Mouse (Mus musculus) small intestine, adult 2 months (tissue): Measurements from ENCODE around the gene Atp5l. TPM values are rescaled to one million over a fixed set of nuclear protein-coding genes. Genes with fewer than 3 reads are reported as not detected.

Experiments used
- H3K27ac ChIP-seq: fragments of 200-500 bp; 2 replicates; pipeline ENCODE4 v1.5.1; 2012; ENCODE audit warnings: low read depth, low read length, control low read depth, inconsistent platforms; ENCODE audit not compliant: insufficient read depth
- H3K27me3 ChIP-seq: fragments of 200-500 bp; 2 replicates; pipeline ENCODE4 v1.6.1; 2012; ENCODE audit warnings: mild to moderate bottlenecking, moderate library complexity, low read length, inconsistent platforms; ENCODE audit not compliant: control insufficient read depth, insufficient read depth
- H3K36me3 ChIP-seq: fragments of 200-500 bp; 2 replicates; pipeline ENCODE4 v1.6.1; 2012; ENCODE audit warnings: mild to moderate bottlenecking, low read length, control low read depth, inconsistent platforms; ENCODE audit not compliant: control insufficient read depth, insufficient read depth
- H3K4me1 ChIP-seq: fragments of 200-500 bp; 2 replicates; pipeline ENCODE4 v1.6.1; 2012; ENCODE audit warnings: low read length, inconsistent platforms, mixed read lengths; ENCODE audit not compliant: control insufficient read depth, insufficient read depth, insufficient read length
- H3K4me3 ChIP-seq: fragments of 200-500 bp; 2 replicates; pipeline ENCODE4 v1.5.1; 2012; ENCODE audit warnings: low read depth, mild to moderate bottlenecking, control low read depth, inconsistent platforms, low read length, moderate library complexity
- CTCF ChIP-seq: fragments of 200-500 bp; IDR thresholded peaks from 2 replicates; pipeline ENCODE4 v1.5.1; 2012; ENCODE audit warnings: low read depth, mild to moderate bottlenecking, control low read depth, inconsistent platforms, low read length, moderate library complexity, mixed read lengths; ENCODE audit not compliant: insufficient replicate concordance, insufficient read length; ENCODE audit errors: extremely low read depth
- POLR2A ChIP-seq: fragments of 200-500 bp; IDR thresholded peaks from 2 replicates; pipeline ENCODE4 v1.6.1; 2012; ENCODE audit warnings: low read depth, mild to moderate bottlenecking, control low read depth, inconsistent platforms, low read length, moderate library complexity
- WGBS: fragments of 180-500 bp; shearing (Covaris S2); methylation state at CpG from one replicate; pipeline ENCODE4 v1.1.7; 2018; 5-methylcytosine and 5-hydroxymethylcytosine counted together
- polyA plus RNA-seq: library from polyadenylated mRNA; depleted of rRNA; stranded (reverse); fragments of >200 nt; gene quantifications from 2 replicates; pipeline ENCODE4 v1.2.3, GENCODE M21; 2012; rRNA removed

The Atp5l gene
- polyA plus RNA-seq, 1 experiment: 102 TPM

DNA sequence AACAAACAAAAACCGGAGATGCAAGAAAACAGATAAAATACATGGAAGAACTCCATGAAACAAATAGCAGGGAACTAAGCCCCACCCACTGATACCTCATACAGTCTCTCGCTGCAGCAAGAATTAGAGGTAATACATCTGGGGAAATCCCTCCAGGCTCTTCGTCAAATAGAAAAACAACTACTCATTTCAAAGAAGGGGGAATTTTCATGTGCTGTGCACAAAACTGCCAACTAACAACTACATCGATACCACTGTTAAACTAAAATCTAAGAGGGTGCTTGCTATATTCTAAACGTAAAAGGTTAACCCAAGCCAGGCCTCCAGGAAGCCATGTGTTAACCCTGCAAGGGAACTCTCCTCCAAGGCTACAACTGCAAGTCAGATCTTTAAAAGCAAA is 46.9 kb downstream of the Atp5l start:
- Histone ChIP-seq H3K4me3 (no peak overlapping the region), H3K4me1 (peaks cover 5% of the 10 kb centered on the region; the same call in 1 of the 2 replicates), H3K27me3 (no peaks in the 10 kb centered on the region), H3K36me3 (0 out of 2 replicates have a peak, but pooled peaks cover 3% of the 10 kb centered on the region), H3K27ac (no peak overlapping the region)
- TF ChIP-seq POLR2A: no peak
- TF ChIP-seq CTCF: no peak
- WGBS: 15% methylated on average over 5 of the region's 5 CpGs

- Histone ChIP-seq H3K36me3 (peaks cover 5% of the 10 kb centered on the region), H3K27me3 (no peaks in the 10 kb centered on the region), H3K4me1 (peaks cover 11% of the 10 kb centered on the region), H3K4me3 (no peak overlapping the region), H3K27ac (no peak overlapping the region; the same call in 1 of the 2 replicates)
- TF ChIP-seq CTCF: no peak
- no peak for TF ChIP-seq POLR2A
- WGBS: 74% methylated on average over 13 of the region's 13 CpGs
Observed at GRCm38 (mm10) chr9:44868336-44869094, 52.0 kb downstream of the Atp5l start.

GRCm38 (mm10) chr9:44867664-44868063 is 52.9 kb downstream of the Atp5l start:
- TF ChIP-seq POLR2A (no peak), CTCF (no peak)
- WGBS: 51% methylated on average over 3 of the region's 3 CpGs
- no peak overlapping the region for H3K27ac ChIP-seq
- peaks cover 11% of the 10 kb centered on the region for H3K4me1 ChIP-seq
- H3K4me3 ChIP-seq: no peak overlapping the region
- H3K36me3 ChIP-seq: peaks cover 5% of the 10 kb centered on the region
- H3K27me3 ChIP-seq: no peaks in the 10 kb centered on the region

DNA sequence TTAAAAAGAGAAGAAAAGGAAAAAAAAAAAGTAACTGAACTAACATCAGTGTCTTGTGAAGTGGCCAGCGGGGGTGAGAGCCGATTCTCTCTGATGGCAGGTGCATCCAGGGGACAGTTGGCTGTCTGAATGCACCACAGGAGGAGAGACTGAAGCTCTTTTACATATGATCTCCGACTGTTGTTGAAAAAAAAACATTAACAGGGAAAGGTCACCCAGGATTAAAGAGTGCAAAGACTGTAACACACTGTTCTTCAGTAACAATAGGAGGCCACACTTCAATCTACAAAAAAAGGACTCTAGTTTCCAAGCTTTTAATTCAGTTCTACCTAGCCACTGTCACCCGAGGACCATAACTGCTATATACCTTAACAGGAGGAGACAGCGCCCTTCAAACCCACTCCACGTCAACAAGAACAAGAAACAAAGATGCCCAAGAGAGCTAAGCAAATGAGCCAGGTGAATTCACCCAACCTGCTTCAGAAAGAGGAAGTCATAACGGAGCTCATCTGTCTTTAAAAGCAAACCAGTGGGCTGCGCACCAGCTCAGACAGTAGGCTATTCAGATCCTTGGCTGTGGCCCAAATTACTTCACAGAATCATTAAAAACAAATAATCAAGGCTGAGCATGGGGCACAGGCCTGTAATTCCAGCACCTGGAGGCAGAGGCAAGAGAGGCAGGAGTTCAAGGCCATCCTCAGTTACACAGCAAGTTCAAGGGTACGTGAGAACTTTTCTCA is 53.9 kb downstream of the Atp5l start:
- Histone ChIP-seq H3K36me3 (peaks cover 7% of the 10 kb centered on the region), H3K4me3 (no peak overlapping the region), H3K27me3 (no peaks in the 10 kb centered on the region), H3K4me1 (peaks cover 11% of the 10 kb centered on the region), H3K27ac (no peak overlapping the region)
- TF ChIP-seq POLR2A (no peak), CTCF (no peak)
- 20% methylated on average over 9 of the region's 9 CpGs for WGBS

Other genes with a start within 250 kb of the Atp5l start
- 131 and 183 TPM in 2 replicates for gene Treh, start 247.5 kb downstream of the Atp5l start, polyA plus RNA-seq
- 29.8 and 34.1 TPM in 2 replicates for gene Phldb1, start 185.5 kb downstream of the Atp5l start, polyA plus RNA-seq
- 19.3 and 47.9 TPM in 2 replicates for gene Arcn1, start 152.9 kb downstream of the Atp5l start, polyA plus RNA-seq
- gene Ift46, start 152.8 kb downstream of the Atp5l start, polyA plus RNA-seq: 13.4 and 26.2 TPM in 2 replicates
- 2.9 and 6.9 TPM in 2 replicates for gene Tmem25, start 121.4 kb downstream of the Atp5l start, polyA plus RNA-seq
- gene Ttc36, start 117.7 kb downstream of the Atp5l start, polyA plus RNA-seq: 2.1 and 9.4 TPM in 2 replicates
- gene Kmt2a, start 39.4 kb downstream of the Atp5l start, polyA plus RNA-seq: 6.8 and 12.2 TPM in 2 replicates
- gene Ube4a, start 44.9 kb upstream of the Atp5l start, polyA plus RNA-seq: 4.9 and 7.1 TPM in 2 replicates
- gene Cd3g, start 59.7 kb upstream of the Atp5l start, polyA plus RNA-seq: 2.8 and 4.0 TPM in 2 replicates
- gene Cd3d, start 61.0 kb upstream of the Atp5l start, polyA plus RNA-seq: 3.3 and 3.8 TPM in 2 replicates
- gene Cd3e, start 88.9 kb upstream of the Atp5l start, polyA plus RNA-seq: 12.9 and 13.7 TPM in 2 replicates
- gene Mpzl2, start 119.1 kb upstream of the Atp5l start, polyA plus RNA-seq: 5.3 and 8.2 TPM in 2 replicates
- 11.1 and 12.2 TPM in 2 replicates for gene Mpzl3, start 134.4 kb upstream of the Atp5l start, polyA plus RNA-seq
- 2.5 and 3.9 TPM in 2 replicates for gene Jaml, start 158.4 kb upstream of the Atp5l start, polyA plus RNA-seq
- 0.27 and 0.98 TPM in 2 replicates for gene Scn2b, start 197.0 kb upstream of the Atp5l start, polyA plus RNA-seq
- 0.06 and 0.09 TPM in 2 replicates for gene Scn4b, start 217.7 kb upstream of the Atp5l start, polyA plus RNA-seq